Mouse (Mus musculus): ENCODE measurements around the gene Dusp6.

Gene Dusp6

DNA sequence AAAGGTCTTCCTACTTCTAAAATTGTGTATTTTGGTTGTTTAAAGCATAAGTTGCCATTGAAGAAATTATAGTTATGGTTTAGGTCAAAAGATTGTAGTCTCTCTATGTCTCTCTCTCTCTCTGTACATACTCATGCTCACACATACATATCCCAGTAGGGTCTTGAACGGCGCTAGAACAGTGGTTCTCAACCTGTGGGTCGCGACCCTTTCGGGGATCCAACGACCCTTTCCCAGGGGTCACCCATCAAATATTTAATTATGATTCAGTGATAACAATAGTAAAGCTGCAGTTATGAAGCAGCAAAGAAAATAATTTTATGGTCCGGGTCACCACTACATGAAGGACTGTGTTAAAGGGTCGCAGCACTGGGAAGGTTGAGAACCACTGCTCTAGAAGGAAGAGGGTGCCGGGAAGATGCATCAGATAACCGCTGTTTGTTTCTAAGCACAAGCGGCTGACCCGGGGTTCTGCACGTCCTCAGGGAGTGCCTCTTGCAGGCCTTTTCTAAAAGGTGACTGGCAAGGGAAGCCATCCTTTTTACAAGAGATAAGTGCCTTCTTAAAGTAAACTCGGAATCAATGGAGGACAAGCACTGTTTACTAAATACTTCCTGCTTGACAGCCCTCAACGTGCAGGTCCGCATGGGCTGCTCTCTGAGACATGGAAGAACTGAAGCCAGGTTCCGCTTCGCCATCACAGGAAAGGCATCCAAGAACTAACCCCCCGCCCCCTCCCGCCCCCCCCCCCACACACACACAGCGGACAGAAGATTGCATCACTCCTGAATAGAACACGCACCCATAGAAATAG, 16.2 kb downstream of the Dusp6 start:
- no peak for DNase-seq

DNA sequence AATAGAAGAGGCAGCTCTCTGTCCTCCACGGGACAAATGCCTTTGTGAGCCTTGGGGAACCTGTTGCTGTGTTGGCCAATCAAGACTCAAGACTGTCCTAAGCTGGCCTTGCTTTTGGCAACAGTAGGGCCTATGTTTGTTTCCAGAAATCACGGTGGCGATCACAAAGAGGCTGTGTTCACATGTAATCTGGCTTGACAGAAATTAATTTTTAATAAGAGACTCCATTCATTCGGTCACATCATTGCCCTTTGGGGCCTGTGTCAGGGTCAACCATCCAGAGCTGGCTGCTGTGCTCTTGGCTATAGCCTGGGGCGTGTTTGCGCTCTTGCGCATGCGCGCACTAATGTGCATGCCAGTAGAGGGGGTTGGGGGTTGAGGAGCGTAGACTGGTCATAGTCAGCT, 21.0 kb downstream of the Dusp6 start:
- no peak for DNase-seq

DNA sequence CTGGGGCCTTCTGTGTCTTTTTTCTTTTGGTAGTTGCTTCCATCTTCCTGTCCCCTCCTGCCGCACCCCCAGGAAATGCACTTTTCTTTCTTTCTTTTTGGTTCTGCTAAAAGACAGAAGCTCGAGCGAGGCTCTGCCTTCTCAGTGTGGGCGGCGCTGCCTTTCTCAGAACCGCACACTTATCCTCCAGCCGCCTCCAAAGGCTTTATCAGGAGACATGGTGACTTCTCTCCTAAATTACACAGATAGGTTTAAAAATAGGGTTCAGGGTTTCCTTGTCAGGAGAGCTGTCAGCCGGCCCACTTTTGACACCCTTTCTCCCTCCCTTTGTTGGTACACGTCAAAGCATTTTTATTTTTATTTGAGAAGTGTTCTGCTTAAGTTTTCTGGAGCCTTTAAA, 21.9 kb downstream of the Dusp6 start:
- DNase-seq: no peak

DNA sequence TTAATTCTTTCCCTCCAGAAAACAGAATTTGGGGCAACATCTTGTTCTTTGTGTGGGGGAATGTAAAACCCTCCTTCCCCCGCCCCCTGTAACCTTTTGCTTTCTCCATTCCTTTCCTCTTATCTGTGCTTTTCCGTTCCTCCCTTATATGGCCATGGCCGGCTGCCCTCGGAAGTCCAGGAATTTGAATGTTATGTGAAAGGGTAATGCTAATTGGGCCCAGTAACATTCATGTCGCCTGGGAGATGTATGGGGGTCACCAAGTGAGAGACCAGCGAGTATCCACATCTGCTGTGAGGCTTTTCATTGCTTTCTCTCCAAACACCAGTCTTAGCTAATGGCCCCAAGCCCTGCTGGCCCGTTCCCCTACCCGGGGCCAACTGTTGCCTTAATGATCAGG, 22.7 kb downstream of the Dusp6 start:
- DNase-seq: no peak

DNA sequence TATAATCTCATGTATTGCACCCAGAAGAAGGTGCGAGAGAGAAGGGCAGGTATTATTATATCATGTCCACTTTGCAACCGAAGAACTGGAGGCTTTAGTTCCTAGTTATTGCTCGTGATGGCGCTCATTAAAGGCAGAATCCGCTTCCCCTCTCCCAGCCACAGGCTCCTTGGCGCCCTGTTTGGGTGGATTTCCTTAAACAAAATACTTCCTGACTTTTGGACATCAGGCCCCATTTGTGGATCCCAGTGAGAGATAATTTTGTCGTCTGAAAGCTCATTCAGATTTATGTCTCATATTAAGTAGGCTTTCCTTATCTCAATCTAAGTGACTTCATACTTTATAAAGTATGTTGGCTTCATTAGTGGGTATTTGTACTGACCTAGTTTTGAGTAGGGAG, 23.2 kb downstream of the Dusp6 start:
- no peak for DNase-seq

DNA sequence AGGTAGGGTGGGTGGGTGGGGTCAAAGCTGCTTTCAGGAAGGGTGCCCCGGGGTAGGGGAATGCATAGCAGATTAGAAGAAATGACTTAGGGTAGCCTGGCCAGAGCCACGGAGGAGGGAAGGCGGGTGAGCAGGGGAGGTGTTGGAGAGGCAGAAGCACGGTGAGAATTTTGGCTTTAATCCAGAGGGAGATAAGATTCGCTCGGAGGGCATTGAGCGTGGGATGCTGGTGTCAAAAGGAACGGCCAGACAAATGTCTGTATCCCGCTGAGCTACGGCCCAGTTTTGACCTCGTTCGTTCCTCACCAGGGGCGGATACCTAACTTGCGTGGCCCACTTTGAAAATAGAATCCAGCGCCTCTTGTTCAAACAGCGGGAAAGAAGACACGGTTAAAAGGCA, 23.8 kb downstream of the Dusp6 start:
- DNase-seq: peak; percentile 39 to 45

DNA sequence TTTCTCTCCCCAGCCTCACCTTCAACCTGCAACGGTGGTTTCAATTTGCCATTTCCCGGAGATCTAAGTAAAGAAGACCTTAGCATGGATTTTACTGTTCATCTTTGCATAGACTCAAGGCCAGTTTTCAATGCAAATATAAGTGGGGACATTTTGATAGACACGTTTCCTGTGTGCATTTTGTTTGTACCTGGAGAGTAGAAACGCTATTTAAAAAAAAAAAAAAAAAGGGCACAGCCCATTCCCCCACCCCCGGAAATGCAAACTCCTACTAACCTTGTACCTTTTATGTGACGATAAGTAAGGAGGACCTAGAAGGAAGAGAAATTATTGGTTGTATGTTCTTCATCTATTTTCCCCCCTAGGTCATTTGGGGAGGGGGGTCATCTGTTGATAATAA, 24.2 kb downstream of the Dusp6 start:
- DNase-seq: no peak

DNA sequence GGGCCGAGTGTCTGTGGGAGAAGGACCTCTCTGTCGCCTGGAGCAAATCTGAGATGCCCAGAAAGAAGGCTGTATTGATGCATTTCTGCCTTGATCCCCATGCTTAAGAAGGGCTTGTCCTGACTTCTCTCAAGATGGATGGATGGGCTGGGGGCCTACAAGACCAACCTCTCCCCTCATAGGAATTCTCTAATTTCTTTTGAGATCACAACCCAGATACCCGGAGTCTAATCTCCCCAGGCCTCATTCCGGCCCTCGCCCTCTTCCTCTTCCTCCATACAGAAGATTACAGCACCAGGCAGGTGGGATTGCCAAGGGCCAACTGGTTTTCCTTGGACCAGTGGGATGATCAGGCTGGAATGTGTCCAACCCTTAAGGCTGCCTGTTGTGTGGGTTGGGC, 26.1 kb downstream of the Dusp6 start:
- DNase-seq: no peak

DNA sequence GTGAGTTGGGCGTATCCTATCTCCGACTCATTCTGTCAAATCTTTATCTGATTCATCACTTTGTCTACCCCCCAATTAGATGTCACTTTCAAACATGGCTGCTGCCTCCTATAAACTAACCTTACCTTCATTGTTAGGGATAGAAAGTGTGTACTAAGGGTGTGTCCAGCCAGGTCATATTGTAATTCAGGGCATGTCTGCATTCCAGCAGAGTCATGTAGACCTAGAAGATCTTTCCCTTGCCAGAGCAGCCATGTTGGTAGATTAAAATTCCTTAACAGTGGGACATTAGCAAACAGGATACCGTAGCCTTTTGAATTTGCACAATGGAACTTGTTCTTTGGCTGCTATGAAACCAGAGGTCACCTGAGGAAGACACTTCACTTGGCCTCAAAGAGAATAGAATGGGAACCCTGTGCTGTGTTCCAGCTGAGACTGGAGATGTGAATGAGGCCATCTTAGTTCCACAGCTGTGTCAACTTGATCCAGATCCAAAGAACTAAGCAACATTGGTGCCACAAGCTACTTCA, 30.1 kb downstream of the Dusp6 start:
- no peak for DNase-seq

DNA sequence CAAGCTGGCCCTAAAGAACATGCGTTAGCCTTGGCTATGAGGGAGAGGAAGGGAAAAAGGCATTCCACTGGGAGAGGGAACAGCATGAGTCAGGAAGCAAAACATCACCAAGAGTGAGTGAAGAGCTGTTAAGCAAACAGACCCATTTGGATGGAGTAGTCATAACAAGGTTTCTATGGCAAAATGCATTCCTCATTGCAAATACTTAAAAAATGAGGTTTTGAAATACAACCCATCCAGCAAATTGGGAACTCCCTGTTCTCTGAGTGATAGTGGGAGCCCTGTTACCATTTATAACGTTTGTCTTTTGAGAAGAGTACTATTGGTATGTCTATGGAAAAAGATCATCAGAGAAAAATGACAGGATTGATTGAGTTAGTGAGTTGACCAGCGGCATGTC, 34.7 kb downstream of the Dusp6 start:
- no peak for DNase-seq

DNA sequence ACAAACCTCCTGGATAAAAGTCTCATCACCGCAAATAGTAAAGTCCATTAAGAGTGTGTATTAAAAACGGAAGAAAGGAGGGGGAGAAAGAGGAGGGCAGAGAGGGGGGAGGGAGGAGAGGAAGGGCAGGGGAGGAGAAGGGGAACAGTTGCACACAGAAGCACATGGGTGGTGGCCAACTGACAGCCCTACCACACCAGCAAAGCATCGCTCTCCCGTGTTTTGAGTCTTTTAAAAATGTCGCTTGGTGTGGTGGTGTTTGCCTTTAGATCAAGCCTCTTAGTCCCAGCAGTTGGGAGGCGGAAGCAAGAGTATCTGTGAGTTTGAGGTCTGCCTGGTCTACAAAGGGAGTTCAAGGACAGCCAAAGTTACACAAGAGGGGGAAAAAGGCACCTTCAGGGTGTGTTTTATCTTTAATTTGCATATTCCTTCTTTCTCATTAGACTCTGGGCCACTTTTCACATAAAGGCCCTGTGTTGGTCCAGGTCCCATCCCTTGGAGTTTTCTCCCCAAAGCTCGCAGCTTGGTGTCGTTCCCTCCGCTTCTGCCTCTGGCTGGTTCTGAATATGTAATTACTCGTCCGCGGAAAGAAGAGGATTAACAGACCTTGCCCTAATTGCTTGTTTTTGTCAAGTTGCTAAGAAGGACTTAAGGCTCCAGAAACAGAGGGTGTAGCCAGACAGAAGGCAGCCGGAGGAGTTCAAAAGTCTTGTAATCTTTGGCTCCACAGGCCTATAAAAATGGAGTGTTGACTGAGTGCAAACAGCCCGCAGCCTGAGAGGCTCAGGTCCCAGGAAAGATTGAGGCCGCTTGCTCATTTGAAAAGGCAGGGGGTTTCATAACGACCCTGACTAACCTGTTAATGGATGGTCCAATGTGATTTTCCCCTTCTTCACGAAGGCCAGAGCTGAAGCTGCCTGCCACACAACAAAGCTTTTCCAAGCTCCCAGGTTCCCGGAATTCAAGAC, 35.6 kb downstream of the Dusp6 start:
- DNase-seq: no peak

DNA sequence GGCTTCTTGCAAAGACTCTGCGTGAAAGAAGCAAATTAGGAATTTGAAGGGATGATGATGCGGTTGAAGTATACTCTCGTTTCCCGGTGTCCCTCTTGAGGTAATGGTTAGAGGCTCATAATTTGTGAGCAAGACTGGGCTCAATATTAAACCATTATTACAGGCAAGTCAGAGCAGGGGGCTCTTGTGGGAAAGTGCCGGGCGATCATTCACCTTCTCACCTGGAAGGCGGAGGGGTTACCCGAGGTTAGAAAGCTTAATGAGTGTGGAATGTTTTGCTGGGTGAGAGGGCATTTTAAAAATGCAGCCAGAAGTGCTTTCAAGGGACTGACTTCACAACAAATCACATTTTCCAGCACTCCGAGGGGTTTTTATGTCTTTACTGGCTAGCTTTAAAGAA, 36.3 kb downstream of the Dusp6 start:
- DNase-seq: no peak

DNA sequence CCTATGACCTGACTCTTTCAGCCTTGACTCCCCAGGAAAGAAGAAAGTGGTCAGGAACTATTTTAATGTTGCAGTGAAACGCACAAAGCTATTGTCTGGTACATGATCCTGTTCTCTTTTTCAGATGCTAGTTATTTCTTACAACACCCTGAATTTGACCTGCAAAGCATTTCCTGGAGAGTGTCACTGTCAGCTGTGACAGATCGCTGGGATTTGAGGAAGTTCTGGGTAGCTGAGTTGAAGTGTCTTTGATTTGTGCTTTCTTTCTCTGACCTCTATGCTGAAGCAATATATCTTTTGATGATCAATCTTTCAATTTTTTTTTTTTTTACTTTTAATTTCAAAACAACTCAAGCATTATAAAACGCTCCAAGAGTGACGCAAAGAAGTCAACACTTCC, 39.0 kb downstream of the Dusp6 start:
- DNase-seq: no peak

DNA sequence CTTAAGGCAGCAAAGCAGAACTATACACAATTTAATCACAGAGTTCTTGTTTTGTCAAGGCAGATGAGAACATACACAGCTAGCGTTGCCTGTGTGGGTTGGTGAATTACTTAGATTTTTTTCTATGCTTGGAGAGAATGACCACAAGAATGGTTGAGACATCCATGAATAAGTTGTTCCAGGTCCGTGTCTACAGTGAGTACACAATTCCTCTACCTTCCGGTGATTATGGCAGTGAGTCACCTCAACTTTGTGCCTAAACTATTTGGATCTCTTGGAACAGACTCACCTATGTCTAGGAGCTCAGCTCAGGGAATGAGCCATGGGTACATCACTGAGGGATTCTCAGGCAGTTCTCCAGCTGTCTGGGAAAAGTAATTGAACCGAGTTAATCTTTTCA, 45.8 kb downstream of the Dusp6 start:
- DNase-seq: no peak

DNA sequence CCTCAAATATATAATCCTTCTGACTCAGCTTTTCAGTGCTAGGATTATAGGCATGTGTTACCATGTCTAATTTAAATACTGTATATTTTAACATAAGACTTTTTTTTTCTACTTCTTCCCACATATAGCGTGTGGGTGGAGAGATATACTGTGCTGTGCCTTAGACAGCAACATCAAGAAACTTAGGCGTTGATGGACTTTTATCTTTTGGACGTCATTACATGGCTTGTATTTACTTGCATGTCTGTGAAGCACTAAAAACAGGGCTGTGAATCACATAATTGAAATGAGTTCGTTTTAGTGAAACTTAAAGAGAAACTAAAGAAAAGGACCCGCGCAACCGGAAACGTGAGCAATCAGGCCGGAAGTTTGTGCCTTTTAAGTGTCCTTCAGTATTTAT, 46.6 kb downstream of the Dusp6 start:
- DNase-seq: no peak

DNA sequence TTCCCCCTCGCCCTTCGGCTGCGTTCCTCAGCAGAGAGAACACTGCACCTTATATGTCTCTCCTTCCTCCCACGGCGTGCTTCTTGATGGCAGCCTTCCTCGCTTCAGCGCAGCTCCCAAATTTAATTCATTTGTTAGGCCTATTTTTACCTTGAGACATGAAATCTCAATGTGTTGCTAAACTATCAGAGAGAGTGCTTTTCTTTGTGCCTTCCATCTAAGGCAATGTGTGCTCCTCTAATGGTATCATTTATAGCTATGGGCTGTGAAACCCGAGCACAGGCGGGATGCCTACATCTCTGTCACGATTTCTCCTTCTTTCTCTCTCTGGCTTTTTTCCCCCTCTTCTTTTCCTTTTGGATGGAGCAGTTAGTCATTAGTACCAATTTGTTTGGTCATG, 47.2 kb downstream of the Dusp6 start:
- DNase-seq: no peak

DNA sequence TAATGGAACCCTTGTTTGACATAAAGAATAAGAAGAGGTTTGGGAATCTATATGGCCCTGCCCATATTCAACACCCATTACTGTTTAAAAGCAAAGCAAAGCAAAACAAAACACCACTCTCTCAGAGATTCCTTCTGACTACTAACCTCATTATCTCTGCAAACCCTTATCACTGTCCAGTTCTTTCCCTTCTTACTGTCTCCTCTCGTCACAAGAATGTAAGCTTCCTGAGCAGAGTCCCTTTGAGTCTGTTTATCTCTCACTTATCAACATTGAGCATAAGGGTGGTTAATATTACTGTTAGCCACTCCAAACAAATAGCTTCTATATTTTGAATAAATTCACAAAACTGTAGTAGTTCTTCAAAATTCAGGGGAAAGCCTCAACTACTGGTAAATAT, 48.9 kb downstream of the Dusp6 start:
- no peak for DNase-seq

DNA sequence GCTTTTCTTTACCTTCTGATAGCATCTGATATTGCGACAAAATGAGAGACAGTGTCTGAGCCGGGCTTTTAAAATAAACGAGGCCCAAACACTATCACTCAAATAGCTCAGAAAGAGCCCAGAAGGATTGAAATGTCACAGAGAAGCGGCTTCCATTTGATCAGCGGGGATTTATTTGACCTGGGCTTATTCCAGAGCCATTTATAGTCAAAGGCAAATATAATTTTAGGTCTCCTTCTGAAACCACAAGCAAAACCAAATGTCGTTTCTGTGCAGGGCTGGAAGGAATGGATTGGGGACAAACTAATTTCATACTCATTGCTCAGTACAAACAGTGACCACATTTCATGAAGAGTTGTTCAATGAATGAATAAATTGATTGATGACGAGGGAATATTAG, 51.3 kb downstream of the Dusp6 start:
- no peak for DNase-seq

DNA sequence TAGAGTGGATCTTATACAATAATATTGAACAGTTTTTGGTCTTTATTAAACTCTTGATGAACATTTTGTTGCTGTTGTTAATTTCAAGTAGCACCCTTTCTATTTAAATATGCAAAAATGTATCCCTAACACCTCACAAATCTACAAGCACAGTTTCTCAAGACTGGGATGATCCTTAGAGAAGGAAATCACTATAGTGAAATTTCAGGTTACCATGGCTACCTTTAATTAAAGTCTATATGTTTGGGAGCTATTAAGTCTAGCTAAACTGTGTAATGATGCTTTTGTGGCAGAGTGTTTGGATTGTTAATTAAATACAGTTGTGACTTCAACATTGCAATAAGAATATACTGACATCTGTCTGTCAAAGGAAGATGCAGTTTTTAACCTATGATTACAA, 54.0 kb downstream of the Dusp6 start:
- no peak for DNase-seq

Measured in cerebellum, adult 18-20 months (tissue).